Mouse (Mus musculus) left cerebral cortex, postnatal 36 days (tissue): ENCODE measurements around the gene Gm45140. TPM values are rescaled to one million over a fixed set of nuclear protein-coding genes. Genes with fewer than 3 reads are reported as not detected.

Experiments
- DNase-seq, 2 experiments: peaks; one replicate each; pipeline ENCODE4 v3.0.0; 2021 to 2022; ENCODE audit warnings: low spot score in 2 of 2, mixed read lengths in 1 of 2
- intact Hi-C: fragments of 180-260 bp; cut with DNase I; formaldehyde crosslinking; loops from one replicate; pipeline ENCODE4 v1.15.1; 2025
- total RNA-seq, 2 experiments: library from RNA; stranded (reverse); gene quantifications; 2 replicates each; pipeline ENCODE4 v1.2.3; 2021

The Gm45140 gene
- total RNA-seq = 1 to 10 TPM; 1.4 to 3.0 TPM

DNA sequence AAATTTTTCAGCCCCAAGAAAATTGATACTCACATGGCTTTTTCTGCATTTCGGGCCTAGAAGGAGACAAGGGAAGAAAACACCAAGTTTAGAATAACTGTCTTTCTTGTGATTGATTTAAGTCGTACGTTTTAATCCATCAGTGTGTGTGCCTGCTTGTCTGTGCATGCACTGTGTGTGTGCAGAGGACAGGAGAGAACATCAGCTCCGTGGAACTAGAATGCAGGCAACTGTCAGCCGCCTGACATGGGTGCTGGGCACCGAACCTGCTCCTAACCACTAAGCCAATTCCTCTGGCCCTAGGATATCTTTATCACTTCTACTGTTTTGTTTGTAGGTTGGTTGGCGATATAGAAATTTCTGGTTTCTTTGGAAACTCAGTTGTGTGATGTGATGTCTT is at the start of gene Gm45140:
TSS of gene Gm45140 (minus strand) at position 101 of the 400 bp plus-strand sequence.
- no peak for DNase-seq
- intact Hi-C loops = loop anchor here (5.0 to 10.0 kb wide), 3 partner anchors 52 to 149 kb away; partner anchors contain the start of genes Copg1 and H1fx

DNA sequence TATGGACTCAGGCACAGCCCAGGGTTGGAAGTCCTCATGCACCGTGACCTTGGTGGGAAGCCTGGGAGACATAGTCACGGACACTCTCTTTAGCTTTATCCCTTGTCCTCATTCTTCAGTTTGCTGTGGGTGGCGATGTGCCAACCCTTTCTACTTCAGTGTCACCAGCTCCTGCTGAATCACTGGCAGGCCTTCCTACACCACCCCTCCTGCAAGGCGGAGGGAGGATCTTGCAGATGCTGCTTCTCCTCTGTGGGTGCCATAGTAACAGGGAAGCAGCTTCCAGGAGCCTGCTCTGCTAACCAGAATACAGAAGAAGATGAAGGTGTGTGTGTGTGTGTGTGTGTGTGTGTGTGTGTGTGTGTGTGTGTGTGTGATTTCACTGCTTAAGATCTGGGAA is 47.2 kb upstream of the Gm45140 start:
- peak; percentile 80 to 84 for DNase-seq
- intact Hi-C loops = no loop called here

GRCm38 (mm10) chr6:87882221-87882620 is 46.6 kb upstream of the Gm45140 start:
- intact Hi-C loops = no loop called here

GRCm38 (mm10) chr6:87879628-87880027 is 44.0 kb upstream of the Gm45140 start:
- DNase-seq = no peak
- intact Hi-C loops = no loop called here

More at GRCm38 (mm10) chr6:87882221-87882620, 46.6 kb upstream of the Gm45140 start:
- DNase-seq = no peak

DNA sequence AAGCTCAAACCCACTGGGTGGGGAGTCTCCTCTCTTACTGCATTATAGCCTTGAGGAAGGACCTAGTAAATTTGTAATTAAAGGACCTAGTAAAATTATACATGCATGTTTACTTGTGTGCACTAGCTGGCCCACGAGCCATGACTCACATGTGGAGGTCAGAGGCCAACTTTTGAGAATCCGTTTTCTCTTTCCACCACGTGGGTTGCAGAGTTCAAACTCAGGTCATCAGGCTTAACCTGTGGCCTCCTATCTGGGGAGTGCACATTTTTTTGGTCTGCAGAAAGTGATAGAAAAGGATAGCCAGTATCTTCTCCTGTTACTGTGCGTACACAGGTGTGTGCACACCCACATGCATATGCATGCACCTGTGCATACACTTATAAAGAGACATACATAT is 43.4 kb upstream of the Gm45140 start:
- intact Hi-C loops = no loop called here
- DNase-seq = no peak

DNA sequence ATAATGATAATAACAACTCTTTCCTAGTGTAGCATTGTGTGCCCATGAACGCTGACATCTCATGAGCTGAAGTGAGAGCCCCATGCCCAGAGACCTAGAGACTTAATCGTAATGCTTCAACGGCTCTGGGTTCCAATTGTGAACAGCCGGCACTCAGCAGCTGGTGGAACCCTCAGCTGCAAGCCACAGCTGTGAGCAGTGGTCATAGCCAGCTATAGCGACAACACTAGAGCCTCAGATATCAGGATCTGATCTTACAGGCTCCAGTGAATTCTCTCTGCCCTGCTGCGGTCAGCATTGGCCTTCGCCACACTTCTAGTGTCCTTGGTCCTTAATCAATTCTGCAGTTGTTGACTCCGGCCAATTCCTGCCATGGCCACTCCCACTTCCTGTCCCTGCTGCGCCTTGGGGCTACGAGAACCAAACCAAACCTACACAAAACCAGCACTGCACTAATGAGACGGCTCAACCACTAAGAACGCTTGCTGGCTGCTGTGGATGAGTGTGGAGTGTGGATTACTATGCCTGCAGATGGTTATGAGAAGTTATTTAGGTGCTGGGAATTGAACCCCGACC is 40.6 kb upstream of the Gm45140 start:
- intact Hi-C loops = no loop called here

DNA sequence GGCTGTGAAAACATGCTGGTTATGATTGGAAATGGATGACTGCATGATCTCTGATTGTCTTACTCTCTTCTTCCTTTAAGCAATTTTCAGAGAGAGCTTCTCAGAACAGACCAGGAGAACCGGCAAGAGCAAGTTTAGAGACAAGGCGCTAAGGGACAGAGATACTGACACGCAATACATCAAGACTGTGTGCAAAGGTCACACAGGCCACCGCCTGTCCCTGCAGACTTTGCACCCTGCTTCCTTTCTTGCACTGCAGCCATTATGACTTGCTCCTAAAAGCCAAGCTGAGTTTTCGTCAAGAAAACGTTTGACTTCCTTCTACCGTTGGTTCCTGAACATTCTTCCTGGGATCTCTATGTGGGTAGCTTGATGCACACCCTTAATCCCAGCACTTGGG is 40.0 kb upstream of the Gm45140 start:
- DNase-seq = no peak
- intact Hi-C loops = no loop called here

More for the DNA sequence above, 40.6 kb upstream of the Gm45140 start:
- no peak for DNase-seq

DNA sequence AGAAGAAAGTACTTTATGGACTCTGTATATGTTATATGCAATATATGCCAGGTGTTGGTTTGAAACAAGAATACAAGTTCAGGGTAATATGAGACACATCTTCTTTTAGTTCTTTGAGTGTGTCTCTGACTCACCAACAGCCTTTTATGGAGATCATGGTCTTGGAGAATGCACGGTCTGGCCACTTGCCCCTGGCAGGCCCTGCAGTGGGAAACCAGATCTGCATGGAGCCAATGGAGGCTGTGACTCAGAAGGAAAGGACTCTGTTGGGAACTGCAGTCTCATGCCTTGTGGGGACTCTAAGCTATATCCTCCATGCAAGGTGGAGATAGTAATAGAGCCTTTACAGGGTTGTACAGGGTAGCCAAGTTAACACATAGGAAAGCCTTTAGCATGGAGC is 39.5 kb upstream of the Gm45140 start:
- DNase-seq = no peak
- intact Hi-C loops = no loop called here

DNA sequence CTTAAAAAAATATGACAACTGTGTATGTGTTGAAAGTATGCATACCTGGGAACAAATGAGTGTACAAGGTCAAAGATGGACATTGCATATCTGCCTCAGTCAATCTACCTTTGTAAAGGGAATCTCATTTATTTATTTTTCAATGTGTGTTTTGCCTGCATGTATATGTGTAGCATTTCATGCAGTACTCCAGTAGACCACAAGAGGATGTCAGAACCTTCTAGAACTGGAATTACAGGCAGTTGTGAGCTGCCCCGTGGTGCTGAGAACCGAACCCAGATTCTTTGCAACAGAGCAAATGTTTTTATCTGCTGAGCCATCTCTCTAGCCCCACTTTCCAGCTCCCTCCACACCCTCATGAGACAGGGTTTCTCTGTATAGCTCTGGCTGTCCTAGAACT is 38.4 kb upstream of the Gm45140 start:
- DNase-seq = no peak
- intact Hi-C loops = no loop called here

- DNase-seq = no peak
- intact Hi-C loops = no loop called here
These were observed 37.5 kb upstream of the Gm45140 start for GRCm38 (mm10) chr6:87873104-87873503.

- DNase-seq = no peak
- intact Hi-C loops = no loop called here
These were observed 35.6 kb upstream of the Gm45140 start for GRCm38 (mm10) chr6:87871240-87871639.

DNA sequence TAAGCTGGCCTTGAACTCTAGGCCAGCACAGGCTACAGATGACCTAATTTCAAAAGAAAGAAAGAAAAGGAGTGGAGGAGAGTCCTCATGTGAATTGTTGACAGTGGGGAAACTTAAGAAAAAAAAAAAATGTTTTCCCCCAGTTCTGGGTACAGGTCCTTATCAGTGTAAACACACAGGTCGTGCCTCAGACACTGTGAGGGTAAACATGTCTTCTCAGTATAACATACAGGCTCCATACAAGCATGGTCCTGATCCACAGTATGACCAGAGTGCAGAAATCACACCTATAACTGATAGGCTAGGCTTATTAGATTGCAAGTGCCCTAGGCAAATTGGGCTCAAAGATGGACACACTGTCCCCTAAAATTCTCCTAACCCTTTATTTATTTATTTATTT is 34.8 kb upstream of the Gm45140 start:
- DNase-seq = no peak
- intact Hi-C loops = no loop called here

DNA sequence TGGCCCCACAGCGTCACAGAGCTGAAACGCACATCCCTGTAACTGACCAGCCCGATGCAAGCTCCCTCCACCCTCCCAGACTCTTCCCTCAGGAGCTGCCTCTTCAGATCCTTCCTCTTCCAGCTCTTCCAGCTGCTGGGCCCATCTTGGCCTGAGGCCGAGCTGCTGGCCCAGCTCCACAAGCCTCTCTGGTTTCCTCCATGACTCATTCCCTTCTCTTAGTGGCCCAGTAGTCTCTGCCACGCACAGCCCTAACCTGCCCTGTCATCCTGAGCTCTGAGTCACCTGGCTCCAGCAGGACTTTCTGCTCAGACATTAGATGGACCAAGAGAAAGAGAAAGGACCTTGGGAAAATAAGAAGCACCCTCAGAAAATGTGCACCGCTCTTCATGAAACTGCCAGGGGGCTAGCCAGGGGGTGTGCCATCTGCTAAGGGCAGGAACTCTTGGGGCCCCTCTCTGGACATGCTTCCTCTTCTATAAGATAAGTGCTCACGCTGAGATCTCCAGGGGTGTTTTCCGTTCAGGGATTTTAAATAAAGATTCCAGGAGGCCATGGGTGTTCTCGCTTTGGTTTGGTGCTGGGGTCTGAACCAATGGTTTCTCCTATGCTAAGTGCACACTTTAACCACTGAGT is 33.4 kb upstream of the Gm45140 start:
- DNase-seq = peak in 1 of 2 experiments; percentile 30
- intact Hi-C loops = no loop called here

DNA sequence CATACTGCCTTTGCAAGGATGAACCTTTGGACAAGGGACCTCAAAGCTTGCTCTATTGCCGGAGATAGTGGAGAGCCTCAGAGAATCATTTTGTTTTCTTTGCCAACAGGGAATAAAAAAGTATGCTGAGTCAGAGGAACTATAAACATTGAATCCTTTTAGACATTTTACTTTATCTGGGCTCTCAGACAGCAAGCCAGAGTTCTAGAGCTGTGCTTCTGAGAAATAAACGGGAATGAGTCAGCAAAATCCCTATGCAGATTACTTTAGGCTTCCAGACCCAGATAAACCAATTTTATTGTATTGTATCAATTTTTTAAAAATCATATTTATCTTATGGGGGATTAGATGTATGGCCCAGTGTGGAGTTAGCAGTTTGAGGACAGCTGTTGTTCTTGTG is 31.7 kb upstream of the Gm45140 start:
- no peak for DNase-seq
- intact Hi-C loops = no loop called here

- intact Hi-C loops = no loop called here
These were observed 30.6 kb upstream of the Gm45140 start for GRCm38 (mm10) chr6:87866211-87866610.

DNA sequence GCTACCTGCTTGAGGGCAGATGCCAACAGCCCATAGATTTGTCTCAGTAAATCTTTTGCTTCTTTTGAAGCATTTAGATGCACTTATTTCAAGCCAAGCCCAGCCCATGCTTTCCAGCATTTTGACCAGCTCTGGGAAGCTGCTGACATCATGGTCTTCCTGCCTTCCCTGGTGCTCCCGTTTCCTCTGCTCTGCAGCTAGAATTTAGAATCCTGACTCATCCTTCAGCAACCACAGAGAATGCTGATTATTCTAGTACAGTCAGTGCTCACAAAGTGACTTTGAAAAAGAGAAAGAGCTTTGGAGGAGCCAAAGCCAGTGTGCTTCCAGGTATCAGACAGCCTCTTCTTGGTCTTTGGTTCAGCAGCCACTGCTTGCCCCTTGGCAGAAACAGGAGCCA is 21.5 kb upstream of the Gm45140 start:
- peak in 1 of 2 experiments; percentile 24 for DNase-seq
- intact Hi-C loops = no loop called here

More at GRCm38 (mm10) chr6:87866211-87866610, 30.6 kb upstream of the Gm45140 start:
- DNase-seq = no peak

DNA sequence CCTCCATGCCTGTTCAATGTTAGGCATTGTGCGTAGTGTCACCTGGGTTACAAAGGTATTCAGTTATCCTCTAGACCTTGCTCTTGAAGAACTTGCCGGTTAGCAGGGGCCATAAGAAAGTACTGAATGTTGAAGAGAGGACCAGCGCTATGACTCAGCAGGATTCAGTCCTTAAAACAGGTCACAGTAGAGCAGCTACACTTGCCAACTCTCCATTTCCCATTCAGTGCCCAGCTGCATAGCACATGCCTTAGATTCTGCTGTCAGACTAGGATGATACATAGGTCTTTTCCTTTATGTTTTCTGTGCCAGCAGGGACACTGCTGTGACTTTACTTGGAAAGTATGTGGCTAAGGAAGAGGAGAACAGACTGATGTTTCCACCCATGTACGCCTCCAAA is 17.9 kb upstream of the Gm45140 start:
- intact Hi-C loops = no loop called here
- DNase-seq = no peak

GRCm38 (mm10) chr6:87851871-87852270 is 16.3 kb upstream of the Gm45140 start:
- DNase-seq = no peak
- intact Hi-C loops = loop anchor here (1.0 to 2.0 kb wide), 2 partner anchors 14 to 35 kb away; partner anchors contain the start of genes Copg1 and Isy1

GRCm38 (mm10) chr6:87850900-87851614 is 15.5 kb upstream of the Gm45140 start, which contains the start of gene Cnbp:
Cnbp (minus strand) TSS chr6:87851106.
- DNase-seq = peak; percentile 97 to 98
- intact Hi-C loops = loop anchor here (1.0 to 2.0 kb wide), 2 partner anchors 13 to 36 kb away; partner anchors contain the start of genes Copg1 and Isy1

- peak in 1 of 2 experiments; percentile 68 for DNase-seq
- intact Hi-C loops = loop anchor here (2.0 kb wide), 1 partner anchor 36 kb away; the partner anchor contains the start of gene Copg1
These were observed 14.7 kb upstream of the Gm45140 start for GRCm38 (mm10) chr6:87850155-87850899.
